Mouse (Mus musculus): ENCODE results near the gene Dpy30.

Gene Dpy30

DNA sequence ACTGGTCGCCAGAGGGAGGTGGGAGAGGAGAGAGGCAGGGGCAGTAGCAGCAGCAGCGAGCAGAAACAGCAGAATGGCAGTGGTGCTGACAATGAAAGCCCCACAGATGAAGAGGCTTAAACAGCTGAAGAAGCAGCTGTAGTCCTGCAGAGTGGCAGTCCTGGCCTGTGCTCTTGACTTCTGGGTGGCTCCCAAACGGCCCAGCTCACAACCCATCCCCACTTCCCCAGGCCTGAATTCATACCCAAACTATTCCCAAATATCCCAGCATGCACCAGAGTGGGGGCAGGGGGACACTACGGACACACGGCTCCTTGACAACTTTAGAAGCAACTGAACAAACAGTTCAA, 58.6 kb downstream of the Dpy30 start:
- DNase-seq (ENCODE audit: low spot score in 2 of 2), result no peak

DNA sequence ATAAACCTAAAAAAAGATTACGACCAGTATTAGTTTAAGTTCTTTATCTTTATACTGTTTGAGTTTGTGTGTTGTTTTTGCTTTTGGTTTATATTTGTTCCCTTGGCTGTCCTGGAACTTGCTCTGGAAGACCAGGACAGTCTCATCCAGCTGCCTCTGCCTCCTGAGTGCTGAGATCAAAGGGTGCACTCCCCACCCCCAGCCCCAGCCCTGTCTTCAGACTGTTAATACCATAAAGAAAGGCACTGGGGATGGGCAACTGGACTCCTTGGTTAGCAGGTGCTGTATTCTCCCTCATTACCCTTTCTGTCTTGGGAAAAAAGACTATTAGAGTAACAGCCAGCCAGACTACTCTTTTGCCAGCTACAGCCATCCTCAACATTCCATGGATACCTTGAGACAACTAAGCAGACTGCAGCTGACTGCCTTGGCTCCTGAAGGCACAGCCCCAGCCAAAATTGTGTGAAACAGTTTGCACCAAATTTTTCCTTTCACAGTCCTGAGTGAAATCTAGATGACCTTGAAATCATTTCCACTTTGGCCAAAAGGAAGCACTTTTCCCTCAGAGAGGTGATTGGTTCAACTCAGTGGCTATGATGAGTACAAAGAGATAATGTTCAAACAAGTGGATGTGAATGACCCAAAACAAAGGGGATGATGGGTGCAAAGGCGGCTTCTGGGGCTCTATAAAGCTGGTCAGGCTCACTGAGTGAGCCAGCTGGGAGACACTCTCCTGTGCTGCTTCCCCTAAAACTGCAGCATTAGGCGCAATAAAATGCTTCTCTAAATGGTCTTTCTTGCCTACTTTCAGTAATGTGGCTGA, 59.2 kb downstream of the Dpy30 start:
- no peak for DNase-seq (ENCODE audit: low spot score in 2 of 2)

- no peak for DNase-seq (ENCODE audit: low spot score in 2 of 2)
Observed at GRCm38 (mm10) chr17:74262415-74262814, 61.3 kb downstream of the Dpy30 start.

Measured in frontal cortex, postnatal 25 days (tissue).